Mouse (Mus musculus) testis, postnatal 14 days (tissue): ENCODE data around the gene Gsx1.

ENCODE experiments used
- DNase-seq: peaks from one replicate; pipeline ENCODE4 v3.0.0; 2021; ENCODE audit warnings: low spot score

The Gsx1 gene

DNA sequence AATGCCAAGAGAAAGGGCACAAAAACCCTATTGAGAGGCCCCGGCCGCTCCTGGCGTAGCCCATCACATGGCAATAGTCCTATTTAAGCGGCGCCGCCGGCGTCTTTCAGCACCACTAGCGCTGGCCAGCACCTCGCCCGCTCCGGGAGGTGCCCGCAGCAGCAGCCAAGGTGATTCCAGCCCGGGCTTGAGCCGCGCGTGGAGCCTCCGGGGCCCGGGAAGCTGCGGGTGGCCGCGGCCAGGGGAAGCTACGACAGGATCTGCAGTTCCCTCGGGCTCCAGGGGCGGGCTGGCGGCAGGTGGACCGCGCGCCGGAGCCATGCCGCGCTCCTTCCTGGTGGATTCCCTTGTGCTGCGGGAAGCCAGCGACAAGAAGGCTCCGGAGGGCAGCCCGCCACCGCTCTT lies at the start of gene Gsx1:
Gsx1 (plus strand) TSS at position 126 of the 405 bp plus-strand sequence.
- peak; percentile 75 for DNase-seq

DNA sequence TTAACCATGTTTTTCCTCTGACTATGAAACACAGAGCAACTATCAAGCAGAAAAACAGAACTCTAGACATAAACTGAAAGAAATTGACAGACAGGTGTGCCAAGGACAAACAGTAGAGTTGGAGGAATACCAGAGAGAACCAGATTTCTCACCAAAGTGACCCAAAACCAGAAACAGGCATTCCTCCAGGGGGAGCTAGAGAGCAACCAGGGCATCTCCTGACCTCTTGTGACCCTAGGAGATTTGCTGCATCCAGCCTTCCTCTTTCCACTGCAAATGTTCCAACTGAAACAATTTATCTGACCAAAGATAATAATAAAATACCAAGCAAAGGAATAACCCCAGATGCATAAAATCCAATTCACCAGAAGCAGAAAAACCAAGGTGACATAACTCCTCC lies 41.2 kb upstream of the Gsx1 start:
- DNase-seq = no peak

DNA sequence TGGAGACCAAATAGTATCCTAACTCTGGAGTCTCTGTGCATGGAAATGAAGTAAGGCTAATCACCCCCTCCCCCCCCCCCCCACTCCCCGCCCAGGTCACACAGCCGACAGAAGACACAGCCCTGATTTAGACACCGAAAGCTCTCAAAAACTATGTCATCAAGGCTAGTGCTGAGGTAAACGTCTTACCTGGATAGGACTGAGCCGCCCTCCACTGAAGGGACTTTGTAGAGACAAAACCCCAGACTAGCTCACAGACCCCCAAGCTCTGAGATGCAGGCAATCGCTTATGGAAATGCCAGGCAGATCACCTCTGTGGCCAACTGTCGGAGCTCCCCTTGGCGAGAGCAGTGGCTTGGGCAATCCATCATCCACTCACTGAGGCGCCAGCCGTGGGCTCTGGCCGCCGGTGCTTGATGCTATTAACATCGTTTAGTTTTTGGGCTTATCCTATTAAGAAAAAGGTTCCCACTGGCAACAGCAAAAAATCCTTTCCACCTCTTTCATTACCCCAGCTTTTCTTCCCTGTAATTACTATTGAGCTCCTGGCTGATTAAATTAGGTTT lies 33.6 kb upstream of the Gsx1 start:
- no peak for DNase-seq

DNA sequence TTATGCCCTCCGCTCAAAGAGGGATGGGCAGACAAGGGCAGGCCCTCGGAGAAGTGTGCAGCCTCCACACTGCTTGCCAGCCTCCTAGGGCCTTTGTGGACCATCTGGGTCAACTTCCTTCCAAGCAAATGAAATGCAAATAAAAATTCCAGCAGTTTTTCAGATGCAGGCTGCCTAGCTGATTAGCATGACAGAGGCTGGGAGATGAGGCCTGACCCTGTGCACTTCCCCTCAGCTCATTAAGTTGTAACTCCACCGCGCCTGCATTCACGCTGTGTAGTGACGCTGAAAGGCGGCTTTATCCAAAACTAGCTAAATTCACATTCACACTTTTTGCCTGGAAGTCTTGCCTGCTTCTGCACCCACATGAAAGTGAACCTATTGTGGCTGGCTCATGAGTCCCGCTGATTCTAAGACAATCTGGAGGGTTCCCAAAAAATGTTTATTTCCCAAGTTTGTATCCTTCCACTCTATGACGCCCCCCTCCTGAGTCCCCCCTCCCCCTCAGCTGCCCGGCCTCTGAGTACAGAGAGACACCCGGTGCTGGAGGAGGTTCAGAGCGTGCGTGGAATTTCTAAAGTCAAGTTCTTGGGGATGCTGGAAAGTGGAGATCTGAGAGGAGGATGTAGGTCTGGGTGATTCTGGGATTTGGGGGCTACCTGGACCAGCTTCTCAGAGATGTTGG lies 32.9 kb upstream of the Gsx1 start:
- DNase-seq = no peak

DNA sequence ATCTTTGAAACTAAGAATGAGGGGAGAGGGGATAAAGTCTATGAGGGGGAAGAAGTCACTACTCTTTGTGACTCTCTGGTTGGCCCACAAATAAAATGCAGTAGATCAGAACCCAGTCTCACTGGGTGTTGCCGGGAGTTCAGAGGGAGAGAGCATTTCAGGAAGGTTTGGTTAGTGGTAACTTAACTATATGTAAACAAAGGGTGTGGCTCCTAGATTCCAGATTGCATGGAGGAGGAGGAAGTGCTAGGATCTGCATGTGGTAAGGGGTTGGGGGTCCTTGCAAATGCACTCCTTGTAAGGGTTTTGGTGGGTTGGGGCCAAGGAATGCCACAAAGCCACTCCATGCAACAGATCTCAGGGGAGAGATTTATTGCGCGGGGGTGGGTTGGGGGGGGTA lies 32.1 kb upstream of the Gsx1 start:
- DNase-seq = no peak

DNA sequence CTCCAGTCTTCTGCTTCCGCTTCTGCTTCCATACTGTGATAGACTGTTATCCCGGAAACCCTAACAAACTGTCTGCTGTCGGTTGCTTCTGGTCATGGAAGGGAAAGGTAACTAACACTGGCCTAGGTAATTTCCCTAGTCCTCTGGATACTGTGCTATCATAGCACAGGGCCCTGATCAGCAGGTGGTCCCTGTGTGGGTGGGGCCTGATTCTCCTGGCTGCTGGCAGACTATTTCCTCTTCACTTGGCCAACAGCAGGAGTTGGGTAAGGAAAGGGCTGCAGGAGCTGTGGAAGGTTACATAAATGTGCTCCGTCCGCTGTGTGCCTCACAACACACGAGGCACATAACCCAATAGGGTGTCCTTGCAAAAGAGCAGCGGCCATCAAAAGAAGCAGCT lies 31.1 kb upstream of the Gsx1 start:
- DNase-seq = no peak

DNA sequence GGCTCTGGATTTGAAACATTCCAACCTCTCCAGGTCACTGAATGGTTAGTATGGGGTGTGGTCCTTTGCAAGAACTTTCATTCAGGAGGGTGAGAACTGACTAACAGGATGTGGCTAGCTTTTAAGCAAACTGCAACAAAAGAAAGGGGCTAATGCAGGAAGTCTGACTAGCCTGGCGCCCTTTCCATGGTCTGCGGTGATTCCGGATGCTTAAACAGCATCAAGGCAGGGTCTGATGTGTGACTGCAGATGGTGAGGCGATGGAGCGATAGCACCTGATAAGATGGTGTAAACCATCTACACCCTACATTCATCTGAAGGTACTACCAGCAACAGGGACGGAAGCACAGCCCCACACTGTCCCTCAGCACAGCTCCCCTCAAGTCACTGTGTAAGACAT lies 29.2 kb upstream of the Gsx1 start:
- no peak for DNase-seq

DNA sequence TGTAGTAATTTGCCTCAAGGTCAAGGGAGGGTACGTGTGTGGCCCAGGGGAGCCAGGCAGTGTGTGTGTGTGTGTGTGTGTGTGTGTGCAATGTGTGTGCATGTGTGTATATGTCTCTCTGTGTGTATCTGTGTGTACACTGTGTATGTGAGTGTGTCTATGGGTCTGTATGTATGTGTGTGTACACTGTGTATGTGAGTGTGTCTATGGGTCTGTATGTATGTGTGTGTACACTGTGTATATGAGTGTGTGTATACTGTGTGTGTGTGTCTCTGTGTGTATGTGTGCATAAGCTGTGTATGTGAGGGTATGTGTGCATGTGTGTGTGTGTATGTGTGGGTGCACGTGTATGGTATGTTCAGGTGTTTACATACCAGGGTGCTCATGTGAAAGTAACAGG lies 28.7 kb upstream of the Gsx1 start:
- no peak for DNase-seq

DNA sequence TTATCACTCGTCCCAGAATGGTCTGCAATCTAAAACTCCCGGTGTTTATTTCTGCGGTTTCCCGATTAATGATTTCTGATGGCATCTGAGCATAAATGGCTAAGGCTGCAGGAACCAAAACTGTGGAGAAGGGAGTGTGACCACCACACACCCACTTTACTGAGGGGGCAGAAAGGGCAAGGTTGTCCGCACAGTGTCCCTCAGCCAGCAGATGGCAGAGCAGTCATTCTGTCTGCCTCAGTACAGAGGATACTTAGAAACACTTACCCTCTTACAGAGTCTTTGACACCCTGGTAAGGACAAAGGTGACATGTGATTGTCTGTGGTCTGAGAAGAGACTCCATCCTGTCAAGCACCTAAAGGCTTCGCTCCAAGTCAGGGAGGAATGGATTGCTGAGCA lies 23.4 kb upstream of the Gsx1 start:
- no peak for DNase-seq

DNA sequence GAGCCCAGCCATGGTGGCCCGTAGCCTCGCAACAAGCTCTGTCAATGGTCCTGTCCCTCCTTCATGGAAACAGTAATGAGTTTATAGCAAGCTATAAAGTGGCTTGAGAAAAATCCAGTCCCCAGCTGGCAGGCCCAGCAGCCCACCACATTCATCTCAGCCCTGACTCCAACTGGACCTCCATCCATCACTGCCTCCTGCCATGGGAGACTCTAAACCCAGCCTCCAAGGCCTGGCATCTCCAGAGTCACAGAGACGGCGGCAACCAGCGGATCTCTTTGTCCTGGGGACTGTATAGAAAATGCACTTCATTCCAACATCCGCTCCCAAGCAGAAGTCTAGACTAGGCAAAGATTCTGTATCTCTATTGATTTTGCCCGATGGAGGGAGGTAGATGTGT lies 18.4 kb upstream of the Gsx1 start:
- DNase-seq = no peak

DNA sequence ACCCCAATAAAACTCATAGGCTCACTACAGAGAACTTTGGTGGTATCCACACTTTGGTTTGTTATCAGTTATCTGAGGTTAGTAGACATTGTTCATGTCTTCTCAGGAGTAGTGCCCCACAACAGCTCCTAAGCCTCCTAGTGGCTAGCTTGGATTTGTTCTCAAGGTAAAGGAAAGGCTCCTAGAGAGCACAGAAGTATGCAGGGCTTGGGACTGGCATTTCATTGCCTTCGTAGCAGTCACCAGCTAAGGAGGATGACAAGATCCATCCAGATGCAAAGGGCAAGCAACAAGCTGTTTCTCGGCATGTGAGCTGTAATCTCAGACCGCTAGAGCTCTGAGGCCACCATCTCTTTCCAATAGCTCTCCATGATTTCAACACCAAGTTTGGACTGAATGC lies 14.4 kb upstream of the Gsx1 start:
- no peak for DNase-seq

DNA sequence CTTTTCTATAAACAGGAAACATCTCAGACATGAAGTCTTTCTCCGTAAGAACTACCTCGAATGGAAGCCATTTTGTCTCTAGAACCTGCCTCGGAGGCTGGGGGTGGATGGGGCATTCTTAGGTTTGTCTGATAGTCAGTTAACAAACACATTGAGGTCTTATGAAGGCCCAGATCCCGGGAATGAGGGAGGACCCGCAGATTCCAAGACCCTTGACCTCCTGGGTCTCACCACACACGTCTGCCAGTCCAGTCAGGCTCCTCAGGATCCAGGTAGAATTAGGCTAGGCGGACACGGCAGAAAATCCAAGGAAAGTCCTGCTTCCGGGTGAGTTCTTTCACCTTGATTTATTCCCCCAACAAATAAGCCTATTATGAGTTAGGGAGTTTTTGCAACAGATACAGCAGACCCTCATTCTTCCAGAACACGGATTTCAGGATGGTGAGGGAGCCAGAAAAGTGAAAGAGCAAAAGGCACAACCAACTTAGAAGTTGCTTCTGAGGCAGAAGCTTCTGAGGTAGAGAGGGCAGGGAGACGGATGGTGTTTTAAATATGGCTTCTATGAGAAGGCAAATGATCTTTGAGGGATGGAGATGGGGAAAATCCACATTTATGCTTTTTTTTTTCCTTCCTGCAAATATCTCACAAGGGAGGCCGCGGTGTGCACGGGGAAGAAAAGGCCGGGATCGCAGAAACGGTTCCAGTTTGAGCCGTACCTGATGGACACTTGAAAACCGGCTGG lies 3.2 kb upstream of the Gsx1 start:
- no peak for DNase-seq

DNA sequence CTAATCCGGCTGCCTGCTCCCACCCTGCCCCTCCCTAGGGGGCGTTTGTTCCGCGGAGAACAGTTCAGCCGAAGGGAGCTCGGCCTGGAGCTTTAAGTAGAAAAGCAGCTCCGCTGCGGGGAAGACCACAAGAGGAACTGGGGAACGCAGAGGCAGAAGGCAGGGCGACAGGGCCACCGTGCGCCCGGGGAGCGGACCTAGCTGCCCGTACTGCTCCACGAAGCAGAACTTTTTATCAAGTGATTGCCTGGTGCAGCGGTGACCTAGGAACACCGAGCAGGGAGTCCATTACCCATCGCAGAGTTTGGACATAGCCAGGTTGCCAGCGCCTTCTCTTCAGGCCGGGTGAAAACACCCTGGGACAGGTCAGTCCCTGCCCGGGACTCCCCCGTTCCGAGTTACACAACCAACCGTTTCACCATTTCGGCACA lies 2.5 kb upstream of the Gsx1 start:
- DNase-seq = peak; percentile 12

DNA sequence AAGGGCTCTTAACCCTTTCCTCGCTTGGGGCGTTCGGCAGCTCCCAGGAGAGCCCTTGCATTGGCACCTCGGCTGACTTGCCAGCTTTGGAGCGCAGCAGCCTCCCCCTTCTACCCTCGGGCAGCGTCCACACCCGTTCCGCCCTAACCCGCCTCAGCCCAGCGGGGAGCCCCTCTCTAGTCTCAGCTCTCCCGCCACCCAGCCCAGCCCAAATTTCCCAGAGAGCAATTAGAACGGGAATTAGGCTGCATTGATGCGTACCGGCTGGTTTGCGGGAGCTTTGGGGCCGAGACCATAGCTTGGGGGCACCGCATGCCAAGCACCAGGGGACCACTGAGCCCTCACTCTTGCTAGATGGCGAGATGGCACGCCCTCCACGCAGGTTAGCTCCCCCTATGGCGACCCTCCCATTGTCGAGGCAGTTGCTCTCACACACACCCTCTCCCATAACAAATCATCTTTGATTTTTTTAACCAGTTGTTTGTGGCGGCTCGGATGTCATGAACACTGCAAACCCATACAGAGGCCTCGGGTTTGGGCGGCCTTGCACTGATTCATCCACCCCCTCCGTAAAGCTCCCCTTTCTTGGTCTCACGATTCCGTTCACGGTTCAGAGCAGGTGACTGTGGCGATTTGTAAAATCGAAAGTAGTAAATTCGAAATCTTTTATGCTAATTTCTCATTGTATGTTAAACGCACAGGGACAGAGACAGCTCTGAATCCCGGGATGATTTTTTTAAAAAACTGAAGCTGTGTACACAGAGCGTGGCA lies 1.5 kb upstream of the Gsx1 start:
- DNase-seq = no peak

DNA sequence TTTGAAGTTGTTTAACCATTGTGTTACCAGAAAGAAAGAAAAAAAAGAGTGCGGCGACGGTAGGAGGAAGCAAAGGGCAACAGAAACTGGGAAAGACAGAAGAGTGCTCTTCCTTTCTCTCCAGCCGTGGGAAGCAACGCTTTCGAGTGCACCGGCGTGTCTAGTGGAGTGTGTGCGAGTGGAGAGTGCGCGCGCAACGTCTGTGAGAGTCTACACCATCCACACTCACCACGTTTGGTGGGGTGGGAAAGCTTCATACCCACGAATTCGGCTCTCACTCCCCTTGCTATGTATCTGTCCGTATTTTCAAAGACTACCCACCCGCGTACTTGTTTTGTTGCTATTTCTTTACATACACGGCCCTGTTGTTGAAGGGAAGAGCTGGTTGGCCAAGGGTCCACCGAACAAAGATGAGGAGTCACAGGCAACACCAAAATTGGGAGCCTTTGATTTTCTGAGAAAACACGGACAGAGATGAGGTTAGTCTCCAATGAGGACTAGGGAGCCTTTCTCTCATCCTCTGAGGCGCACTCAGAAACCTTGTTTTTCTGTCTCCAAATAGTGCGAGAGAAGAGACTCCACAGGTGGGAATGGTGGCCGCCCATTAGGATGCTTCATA lies 835 bp upstream of the Gsx1 start:
- DNase-seq = no peak

DNA sequence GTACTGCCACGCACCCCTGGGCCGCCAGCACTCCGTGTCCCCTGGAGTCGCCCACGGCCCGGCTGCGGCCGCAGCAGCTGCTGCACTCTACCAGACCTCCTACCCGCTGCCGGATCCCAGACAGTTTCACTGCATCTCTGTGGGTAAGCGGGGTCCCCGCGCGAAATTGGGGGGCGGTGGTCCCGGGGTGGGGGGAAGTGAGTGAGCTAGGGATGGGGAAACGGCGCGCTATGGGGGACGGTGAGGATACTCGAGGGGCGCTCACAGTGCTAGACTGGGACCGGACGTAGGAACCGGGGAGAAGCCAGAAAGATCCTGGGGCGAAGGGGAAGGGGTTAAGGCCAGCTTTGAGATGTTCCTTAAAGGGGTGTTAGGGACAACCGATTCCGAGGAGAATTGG lies 660 bp downstream of the Gsx1 start:
- no peak for DNase-seq

DNA sequence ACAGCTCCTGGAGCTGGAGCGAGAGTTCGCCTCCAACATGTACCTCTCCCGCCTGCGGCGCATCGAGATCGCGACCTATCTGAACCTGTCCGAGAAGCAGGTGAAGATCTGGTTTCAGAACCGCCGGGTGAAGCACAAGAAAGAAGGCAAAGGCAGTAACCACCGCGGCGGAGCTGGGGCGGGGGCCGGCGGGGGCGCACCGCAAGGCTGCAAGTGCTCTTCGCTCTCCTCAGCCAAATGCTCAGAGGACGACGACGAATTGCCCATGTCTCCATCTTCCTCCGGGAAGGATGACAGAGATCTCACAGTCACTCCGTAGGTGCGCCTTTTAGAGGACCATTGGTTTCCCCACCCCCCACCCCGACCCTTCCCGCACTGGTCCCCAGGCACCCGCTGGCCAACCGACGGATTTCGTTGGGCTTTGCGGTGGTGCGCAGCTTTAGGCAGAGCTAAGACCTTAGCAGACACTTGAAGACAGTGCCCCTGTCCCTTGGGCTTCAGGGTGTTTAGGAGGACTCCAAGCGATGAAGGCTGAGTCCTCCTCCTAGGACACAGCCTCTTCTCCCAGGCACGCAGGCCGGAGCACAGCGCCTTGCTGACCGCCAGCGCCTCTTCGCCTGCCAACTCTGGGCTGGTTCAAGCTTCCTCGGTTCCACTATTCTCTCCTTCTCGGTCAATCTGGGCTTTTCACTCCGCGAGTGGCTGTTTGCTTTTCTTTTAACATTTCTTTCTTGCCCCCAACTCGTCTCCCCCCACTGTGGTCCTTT lies 1.5 kb downstream of the Gsx1 start:
- peak; percentile 10 for DNase-seq

DNA sequence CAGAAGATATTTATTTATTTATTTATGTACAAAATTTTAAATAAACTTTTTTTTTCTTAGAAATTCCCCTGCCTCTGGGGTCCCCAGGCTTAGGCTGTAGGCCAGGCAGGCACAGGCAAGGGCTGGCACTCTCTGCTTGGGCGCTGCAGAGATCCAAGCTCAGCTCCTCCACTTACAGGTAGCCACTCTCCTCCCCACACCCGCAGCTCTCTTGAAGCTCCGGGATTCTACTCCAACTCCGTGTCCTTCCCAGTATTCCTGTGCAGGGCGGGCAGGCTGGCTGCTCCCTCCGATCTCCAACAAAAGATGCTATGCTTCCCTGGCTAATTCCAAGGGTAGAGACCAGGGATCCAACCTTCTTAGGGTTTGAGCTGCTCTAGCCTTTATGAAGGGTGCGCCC lies 2.4 kb downstream of the Gsx1 start:
- DNase-seq = no peak

DNA sequence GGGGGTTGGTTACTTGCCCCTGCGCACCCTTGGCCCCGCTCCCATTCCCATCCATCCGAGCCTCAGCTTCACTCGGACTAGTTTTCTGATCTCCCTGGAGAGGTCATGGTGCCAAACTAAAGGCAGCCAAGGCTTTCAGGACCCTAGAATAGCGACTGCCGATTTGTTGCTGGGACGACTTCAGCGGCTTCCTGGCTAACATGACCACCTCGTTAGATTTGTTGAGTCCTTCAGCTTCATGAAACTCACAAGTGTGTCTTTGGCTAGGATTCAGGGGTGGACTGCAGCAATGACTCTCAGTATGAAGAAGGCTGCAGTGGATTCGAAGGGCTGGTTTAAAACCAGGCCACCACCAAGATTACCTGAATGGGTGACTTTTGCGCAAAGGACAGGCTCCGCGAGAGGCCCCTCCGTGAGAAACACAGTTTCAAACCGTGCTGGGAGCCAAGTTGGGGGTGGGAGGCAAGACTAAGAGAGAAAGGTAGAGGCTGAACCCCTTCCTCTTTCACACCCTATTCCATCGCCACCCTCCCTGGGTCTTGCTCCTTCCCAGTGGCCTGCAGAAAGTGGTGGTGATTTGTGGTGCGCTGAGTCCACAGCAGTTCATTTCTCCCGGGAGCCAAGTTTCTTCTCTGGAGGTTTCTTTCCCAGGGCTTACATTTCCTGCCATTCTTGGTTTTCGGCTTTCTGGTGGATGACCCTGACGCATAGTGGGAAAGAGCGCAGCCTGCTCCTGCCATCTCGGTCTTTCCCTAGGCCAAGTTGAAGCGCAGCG lies 3.5 kb downstream of the Gsx1 start:
- no peak for DNase-seq

DNA sequence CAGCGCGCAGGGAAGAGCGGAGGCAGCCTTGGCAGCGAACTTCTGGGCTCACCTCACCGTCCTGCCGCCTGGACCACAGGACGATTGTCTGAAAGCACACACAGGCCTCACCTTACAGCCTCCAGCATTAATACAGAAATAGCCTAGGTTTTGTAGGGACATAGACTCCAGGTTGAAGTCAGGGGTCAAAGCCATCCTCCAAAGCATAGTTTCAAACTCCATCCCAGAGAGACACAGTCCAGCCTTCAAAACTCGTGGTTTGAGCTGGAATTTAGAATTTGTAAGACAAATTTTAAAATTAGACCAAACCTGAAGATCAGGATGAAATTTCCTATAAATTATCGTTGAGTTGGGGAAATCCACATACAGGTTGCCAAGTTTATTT lies 4.1 kb downstream of the Gsx1 start:
- DNase-seq = no peak

DNA sequence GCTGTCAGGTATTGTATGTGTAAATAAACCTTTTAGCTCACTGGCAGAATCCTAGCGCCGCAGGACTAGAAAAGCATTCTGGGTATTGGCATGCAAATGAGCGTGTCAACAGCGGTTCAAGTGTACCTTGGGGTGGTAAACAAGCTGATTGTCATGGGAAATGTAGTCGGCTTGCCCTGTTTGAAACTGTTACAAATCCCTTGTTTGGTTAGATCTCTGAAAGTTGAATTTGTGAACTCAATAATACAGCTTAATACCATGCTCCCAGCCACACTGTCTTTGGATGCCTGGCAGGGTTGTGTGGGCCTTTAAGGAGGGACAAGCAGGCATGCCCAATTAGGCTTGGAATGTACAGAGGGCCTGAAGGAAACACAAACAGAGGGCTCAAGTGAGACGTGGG lies 16.4 kb downstream of the Gsx1 start:
- DNase-seq = no peak
